Mouse (Mus musculus) embryonic facial prominence, embryonic 15.5 days (tissue): ENCODE data around the gene Olfr1045. TPM values are rescaled to one million over a fixed set of nuclear protein-coding genes. Genes with fewer than 3 reads are reported as not detected.

Source experiments
- polyA plus RNA-seq: library from polyadenylated mRNA; unstranded; fragments of >200 nt; fragmentation: Nextera tagmentation; extraction: Ambion mirVana; gene quantifications from 2 replicates; pipeline ENCODE4 v1.2.1, GENCODE M21; 2015

The Olfr1045 gene
- polyA plus RNA-seq, 1 experiment from 2014 or later = not detected

Other genes with a start within 250 kb of the Olfr1045 start
- gene Olfr1029, start 229.1 kb downstream of the Olfr1045 start, polyA plus RNA-seq = 0.08 and 0.17 TPM in 2 replicates
- gene Olfr1030, start 223.7 kb downstream of the Olfr1045 start, polyA plus RNA-seq = 0.11 and 0.12 TPM in 2 replicates
- gene Olfr1031, start 212.7 kb downstream of the Olfr1045 start, polyA plus RNA-seq = 0.37 and 0.39 TPM in 2 replicates
- 0.27 TPM in 1 of 2 replicates, not detected in the other for gene Olfr1032, start 197.5 kb downstream of the Olfr1045 start, polyA plus RNA-seq
- 0.14 and 0.79 TPM in 2 replicates for gene Olfr1033, start 182.4 kb downstream of the Olfr1045 start, polyA plus RNA-seq
- gene Olfr1034, start 157.1 kb downstream of the Olfr1045 start, polyA plus RNA-seq = 0.04 and 0.09 TPM in 2 replicates
- gene Olfr1036, start 129.0 kb downstream of the Olfr1045 start, polyA plus RNA-seq = not detected in 2 replicates
- gene Olfr1037, start 115.6 kb downstream of the Olfr1045 start, polyA plus RNA-seq = 0.14 TPM in 1 of 2 replicates, not detected in the other
- 0.05 TPM in 1 of 2 replicates, not detected in the other for gene Olfr1039, start 67.1 kb downstream of the Olfr1045 start, polyA plus RNA-seq
- not detected in 2 replicates for gene Olfr1040, start 56.3 kb downstream of the Olfr1045 start, polyA plus RNA-seq
- gene Olfr1042, start 41.2 kb downstream of the Olfr1045 start, polyA plus RNA-seq = not detected in 2 replicates
- not detected in 2 replicates for gene Olfr1043, start 35.5 kb downstream of the Olfr1045 start, polyA plus RNA-seq
- gene Olfr1044, start 25.2 kb downstream of the Olfr1045 start, polyA plus RNA-seq = 0.24 TPM in 2 replicates
- gene Olfr52, start 17.3 kb downstream of the Olfr1045 start, polyA plus RNA-seq = 0.20 TPM in 1 of 2 replicates, not detected in the other
- 0.12 and 0.52 TPM in 2 replicates for gene Olfr1046, start 16.3 kb upstream of the Olfr1045 start, polyA plus RNA-seq
- 0.24 and 0.56 TPM in 2 replicates for gene Olfr1047, start 28.4 kb upstream of the Olfr1045 start, polyA plus RNA-seq
- gene Olfr1048, start 37.3 kb upstream of the Olfr1045 start, polyA plus RNA-seq = 0.20 TPM in 1 of 2 replicates, not detected in the other
- not detected in 2 replicates for gene Olfr1049, start 55.3 kb upstream of the Olfr1045 start, polyA plus RNA-seq
- not detected in 2 replicates for gene Olfr1051, start 76.1 kb upstream of the Olfr1045 start, polyA plus RNA-seq
- gene Olfr1052, start 89.4 kb upstream of the Olfr1045 start, polyA plus RNA-seq = 0.12 and 0.23 TPM in 2 replicates
- gene Olfr1053, start 112.3 kb upstream of the Olfr1045 start, polyA plus RNA-seq = not detected in 2 replicates
- 0.29 and 0.38 TPM in 2 replicates for gene Olfr1054, start 132.4 kb upstream of the Olfr1045 start, polyA plus RNA-seq
- gene Olfr1055, start 147.3 kb upstream of the Olfr1045 start, polyA plus RNA-seq = not detected in 2 replicates
- 0.44 TPM in 1 of 2 replicates, not detected in the other for gene Olfr1056, start 159.5 kb upstream of the Olfr1045 start, polyA plus RNA-seq
- gene Olfr1057, start 175.4 kb upstream of the Olfr1045 start, polyA plus RNA-seq = 0.05 TPM in 1 of 2 replicates, not detected in the other
- 0.22 and 0.98 TPM in 2 replicates for gene Olfr1058, start 185.6 kb upstream of the Olfr1045 start, polyA plus RNA-seq
- gene Olfr1061, start 211.0 kb upstream of the Olfr1045 start, polyA plus RNA-seq = not detected in 2 replicates
- gene Olfr1062, start 223.7 kb upstream of the Olfr1045 start, polyA plus RNA-seq = 0.05 TPM in 1 of 2 replicates, not detected in the other
- 0.09 and 0.29 TPM in 2 replicates for gene Olfr1065, start 247.6 kb upstream of the Olfr1045 start, polyA plus RNA-seq